Mouse (Mus musculus) lung, embryonic 16.5 days (tissue): ENCODE data around the gene Klhl12. TPM values are rescaled to one million over a fixed set of nuclear protein-coding genes. Genes with fewer than 3 reads are reported as not detected.

ENCODE experiments used
- ATAC-seq: fragments of 200-750 bp; cut with Nextera tagmentation; 2 replicates; pipeline ENCODE4 v1.8.0; 2017; ENCODE audit warnings: low read depth, mild to moderate bottlenecking, moderate library complexity
- H3K27ac ChIP-seq: fragments of 300-500 bp; sonication (generic); 2 replicates; pipeline ENCODE4 v1.5.1; 2014; ENCODE audit warnings: mild to moderate bottlenecking, control low read depth, low read length
- H3K27me3 ChIP-seq: fragments of 300-500 bp; sonication (generic); 2 replicates; pipeline ENCODE4 v1.6.1; 2014; ENCODE audit warnings: low read depth, low read length, mixed read lengths; ENCODE audit not compliant: control insufficient read depth, insufficient read depth
- H3K36me3 ChIP-seq: fragments of 300-500 bp; sonication (generic); 2 replicates; pipeline ENCODE4 v1.6.1; 2014; ENCODE audit warnings: low read length; ENCODE audit not compliant: control insufficient read depth, insufficient read depth
- H3K4me1 ChIP-seq: fragments of 300-500 bp; sonication (generic); replicated peaks from 2 replicates; pipeline ENCODE4 v1.6.1; 2014; ENCODE audit warnings: low read length, mixed read lengths; ENCODE audit not compliant: control insufficient read depth, insufficient read depth
- H3K4me2 ChIP-seq: fragments of 300-500 bp; sonication (generic); 2 replicates; pipeline ENCODE4 v1.6.1; 2014; ENCODE audit warnings: low read depth, low read length, control low read depth
- H3K4me3 ChIP-seq: fragments of 300-500 bp; sonication (generic); 2 replicates; pipeline ENCODE4 v1.5.1; 2014; ENCODE audit warnings: mild to moderate bottlenecking, low read length, control low read depth
- H3K9ac ChIP-seq: fragments of 300-500 bp; sonication (generic); 2 replicates; pipeline ENCODE4 v1.6.1; 2014; ENCODE audit warnings: low read length, control low read depth
- H3K9me3 ChIP-seq: fragments of 300-500 bp; sonication (generic); 2 replicates; pipeline ENCODE4 v1.6.1; 2016; ENCODE audit warnings: low read length; ENCODE audit not compliant: control insufficient read depth
- WGBS: fragments of 180-500 bp; shearing (Covaris S2); extraction: QIAGEN DNeasy Blood & Tissue Kit; methylation state at CpG from one replicate; pipeline ENCODE4 v1.1.7; 2014; 5-methylcytosine and 5-hydroxymethylcytosine counted together
- polyA plus RNA-seq: library from polyadenylated mRNA; unstranded; fragments of >200 nt; fragmentation: Nextera tagmentation; extraction: Ambion mirVana; gene quantifications from 2 replicates; pipeline ENCODE4 v1.2.1, GENCODE M21; 2015

The Klhl12 gene
- 26.8 and 27.5 TPM in 2 replicates for polyA plus RNA-seq

DNA sequence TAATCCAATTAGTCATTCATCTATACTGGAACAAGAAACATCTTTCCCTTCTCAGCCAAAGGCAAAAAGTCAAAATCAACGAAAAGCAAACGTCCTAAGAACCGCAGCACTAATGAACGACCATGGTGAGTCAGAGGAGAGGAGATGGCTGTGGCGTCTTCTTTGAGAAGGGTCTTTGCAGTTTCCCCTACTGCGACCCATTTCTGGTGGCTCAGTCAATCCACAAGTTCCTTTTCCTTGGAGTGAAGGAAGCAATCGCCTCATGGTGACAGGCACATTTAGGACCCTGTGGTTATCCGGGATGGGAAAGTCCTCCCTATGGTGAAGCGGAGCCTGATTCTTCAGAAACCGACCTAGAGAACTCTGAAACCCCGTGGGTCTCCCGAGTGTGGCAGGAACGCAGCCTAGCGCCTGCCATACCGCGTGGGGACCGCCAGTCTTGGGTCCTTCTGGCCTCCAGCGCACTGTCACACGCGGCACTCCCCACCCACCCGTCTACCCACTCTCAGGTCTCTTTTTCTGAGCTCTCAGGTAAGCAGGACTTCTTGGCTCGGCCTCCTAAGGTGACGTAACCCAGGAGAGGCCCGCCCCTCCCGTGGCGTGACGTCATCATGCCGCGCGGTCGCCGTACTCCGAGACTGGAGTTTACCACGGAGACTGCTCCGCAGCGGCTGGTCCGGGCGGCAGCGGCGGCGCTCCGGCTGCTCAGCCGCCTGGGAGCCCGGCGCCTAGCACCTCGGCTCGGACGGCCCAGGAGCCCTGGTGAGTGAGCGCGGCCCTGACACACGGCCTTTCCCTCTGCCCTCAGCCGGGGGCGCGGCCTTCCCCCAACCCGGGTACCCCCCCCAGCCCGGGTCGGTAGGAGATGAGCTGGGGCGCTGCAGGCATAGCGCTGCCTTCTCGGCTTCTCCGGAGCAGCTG, at the start of gene Klhl12:
TSS of gene Klhl12 (plus strand) at position 628 of the 921 bp plus-strand sequence.
- under 1% methylated on average over 56 of the region's 61 CpGs for WGBS
- H3K4me3 ChIP-seq, result peak within 1 kb of the TSS; percentile 84
- peaks cover 3% of the 10 kb centered on the region; the same call in 1 of the 2 replicates for H3K36me3 ChIP-seq
- peak within 1 kb of the TSS; percentile 91 for H3K9ac ChIP-seq
- no peaks in the 10 kb centered on the region for H3K9me3 ChIP-seq
- H3K27me3 ChIP-seq, result no peaks in the 10 kb centered on the region
- peaks cover 4% of the 10 kb centered on the region for H3K4me1 ChIP-seq
- peak within 1 kb of the TSS; percentile 65 for H3K27ac ChIP-seq
- peak; percentile 95 for ATAC-seq
- H3K4me2 ChIP-seq, result peak within 1 kb of the TSS; percentile 80

DNA sequence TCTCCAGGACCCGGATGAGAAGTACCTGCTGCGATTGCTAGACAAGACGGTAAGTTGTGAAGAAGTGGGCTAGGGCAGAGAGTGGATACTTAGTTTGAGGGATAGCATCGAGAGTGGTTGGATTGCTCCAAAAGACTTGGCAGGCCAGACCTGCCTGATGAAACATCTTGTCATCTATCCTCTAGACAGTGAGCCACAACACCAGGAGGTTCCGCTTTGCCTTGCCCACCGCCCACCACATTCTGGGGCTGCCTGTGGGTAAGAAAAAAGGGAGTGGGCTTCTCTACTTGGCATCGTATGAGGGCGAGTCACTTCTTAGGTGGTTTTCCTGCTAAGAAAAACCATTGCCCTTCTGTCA, 48.9 kb upstream of the Klhl12 start:
- Histone ChIP-seq H3K4me1 (peaks cover 10% of the 10 kb centered on the region), H3K27ac (peak overlapping the region; percentile 85), H3K4me3 (peak overlapping the region; percentile 92), H3K9me3 (no peaks in the 10 kb centered on the region), H3K4me2 (peak overlapping the region; percentile 93), H3K27me3 (no peaks in the 10 kb centered on the region), H3K9ac (peak overlapping the region; percentile 89), H3K36me3 (peaks cover 22% of the 10 kb centered on the region)
- WGBS, result 20% methylated on average over 8 of the region's 8 CpGs
- ATAC-seq, result peak; percentile 19

DNA sequence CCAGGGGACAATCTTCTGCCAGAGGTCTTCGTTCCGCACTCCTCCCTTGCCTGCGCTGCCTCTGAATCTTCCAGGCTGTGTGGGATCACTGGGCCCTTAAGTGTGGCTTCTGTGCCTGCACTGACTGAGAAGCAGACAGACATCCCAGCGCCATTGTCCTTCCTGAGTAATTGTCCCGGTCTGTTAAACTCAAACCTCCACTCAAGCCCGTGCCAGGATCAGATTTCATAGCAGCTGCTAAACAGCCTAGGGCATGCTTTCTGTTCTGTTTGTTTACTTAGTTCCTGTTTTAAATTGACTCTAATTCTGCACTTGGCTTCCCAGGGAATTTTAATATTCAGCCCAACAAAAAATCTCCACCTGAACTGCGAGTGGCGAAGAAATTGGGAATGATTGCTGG, 47.3 kb upstream of the Klhl12 start:
- Histone ChIP-seq H3K9me3 (no peaks in the 10 kb centered on the region), H3K4me1 (peaks cover 10% of the 10 kb centered on the region), H3K36me3 (peaks cover 22% of the 10 kb centered on the region), H3K27ac (no peak overlapping the region), H3K4me3 (no peak overlapping the region), H3K9ac (no peak overlapping the region), H3K27me3 (no peaks in the 10 kb centered on the region), H3K4me2 (no peak overlapping the region)
- ATAC-seq, result no peak
- WGBS, result 76% methylated on average over 8 of the region's 8 CpGs

DNA sequence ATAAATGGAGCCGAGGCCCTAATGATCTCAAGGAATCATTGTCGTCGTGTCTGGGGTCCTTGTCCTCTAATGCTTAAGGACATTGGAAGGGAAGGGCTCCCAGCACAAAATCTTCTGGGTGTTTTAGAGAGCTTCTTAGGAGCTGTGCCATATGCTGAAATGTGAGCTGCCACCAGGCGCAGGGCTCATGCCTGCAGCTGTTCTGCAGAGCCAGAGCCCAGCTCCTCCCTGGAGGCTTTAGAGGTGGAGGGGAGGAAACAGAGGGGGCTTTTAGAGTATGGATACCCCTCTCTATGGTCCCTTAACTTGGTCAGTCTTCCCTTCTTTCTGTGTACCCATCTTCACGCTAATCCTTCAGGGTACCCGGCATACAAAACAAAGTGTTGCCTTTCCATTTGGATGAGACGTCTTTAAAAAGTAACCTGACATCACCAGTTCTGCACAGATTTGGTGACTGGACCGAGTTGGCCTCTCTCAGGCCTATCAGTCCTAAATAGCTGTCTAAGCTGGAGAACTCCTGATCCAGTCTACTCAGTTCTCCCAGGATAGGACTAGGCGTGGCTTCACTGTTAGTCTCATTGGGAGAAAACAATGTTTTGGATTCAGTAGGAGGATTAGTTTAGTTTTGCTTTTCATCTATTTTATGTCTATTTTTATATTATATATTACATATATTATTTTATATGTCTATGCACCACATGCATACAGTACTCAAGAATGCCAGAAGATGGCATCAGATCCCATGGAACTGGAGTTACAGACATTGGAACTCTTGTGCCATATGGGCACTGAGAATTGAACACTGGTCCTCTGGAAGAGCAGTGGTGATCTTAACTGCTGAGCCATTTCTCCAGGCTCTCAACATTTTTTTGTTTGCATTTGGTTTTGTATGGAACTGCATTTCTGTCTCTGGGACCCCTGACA, 43.4 kb upstream of the Klhl12 start:
- peaks cover 20% of the 10 kb centered on the region for H3K4me1 ChIP-seq
- no peak overlapping the region for H3K27ac ChIP-seq
- 85% methylated on average over 9 of the region's 9 CpGs for WGBS
- ATAC-seq, result no peak
- H3K36me3 ChIP-seq, result peaks cover 22% of the 10 kb centered on the region
- H3K9ac ChIP-seq, result no peak overlapping the region
- H3K27me3 ChIP-seq, result no peaks in the 10 kb centered on the region
- no peak overlapping the region for H3K4me2 ChIP-seq
- no peak overlapping the region for H3K4me3 ChIP-seq
- H3K9me3 ChIP-seq, result no peaks in the 10 kb centered on the region

DNA sequence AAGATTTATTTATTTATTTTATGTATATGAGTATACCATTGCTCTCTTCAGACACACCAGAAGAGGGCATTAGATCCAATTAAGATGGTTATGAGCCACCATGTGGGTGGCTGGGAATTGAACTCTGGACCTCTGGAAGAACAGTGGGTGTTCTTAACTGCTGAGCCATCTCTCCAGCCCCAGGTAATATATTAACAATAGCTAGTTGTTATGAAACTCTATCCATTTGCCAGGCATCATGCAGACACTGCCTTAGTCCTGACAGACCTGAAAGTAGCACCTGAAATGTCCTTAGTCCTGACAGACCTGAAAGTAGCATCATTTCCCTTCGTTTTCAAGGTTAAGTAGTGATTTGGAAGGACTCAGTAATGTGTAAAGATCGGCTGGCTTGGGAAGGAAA, 41.3 kb upstream of the Klhl12 start:
- Histone ChIP-seq H3K36me3 (peaks cover 9% of the 10 kb centered on the region), H3K27me3 (no peaks in the 10 kb centered on the region), H3K9me3 (no peaks in the 10 kb centered on the region), H3K4me3 (no peak overlapping the region), H3K9ac (peak overlapping the region; percentile 53), H3K4me2 (peak overlapping the region; percentile 74), H3K27ac (peak overlapping the region; percentile 97), H3K4me1 (peaks cover 25% of the 10 kb centered on the region)
- 48% methylated on average over 2 of the region's 2 CpGs for WGBS
- no peak for ATAC-seq

DNA sequence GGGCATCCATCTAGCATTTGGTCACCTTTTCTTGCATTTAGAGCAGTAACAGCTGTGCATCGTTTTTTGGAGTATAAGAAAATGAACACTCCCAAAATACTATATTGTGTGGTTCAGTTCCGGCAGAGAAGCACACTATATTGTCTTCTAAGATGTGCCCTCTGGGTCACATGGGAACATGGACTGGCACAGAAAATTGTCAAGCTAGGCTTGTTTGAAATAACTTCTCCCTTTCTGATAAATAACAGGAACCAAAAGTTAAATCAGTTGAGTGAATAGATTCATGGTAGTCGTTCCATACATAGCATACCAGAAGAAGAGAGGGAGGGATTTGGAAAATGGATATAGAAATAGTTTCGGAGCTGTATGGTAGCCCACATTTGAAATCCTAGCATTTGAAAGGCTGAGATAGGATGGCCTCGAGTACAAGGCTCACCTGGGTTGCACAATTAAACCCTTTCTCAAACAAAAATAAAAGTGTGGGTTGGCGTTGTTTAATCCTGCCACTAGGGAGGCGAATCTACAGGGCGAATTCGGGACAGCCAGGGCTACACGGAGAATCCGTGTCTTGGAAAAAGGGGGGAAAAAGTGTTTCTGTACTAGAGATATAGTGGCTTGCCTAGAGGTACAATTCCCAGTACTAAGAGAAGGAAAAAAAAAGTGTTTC, 40.7 kb upstream of the Klhl12 start:
- Histone ChIP-seq H3K4me3 (peak overlapping the region; percentile 84), H3K27me3 (no peaks in the 10 kb centered on the region), H3K4me1 (peaks cover 31% of the 10 kb centered on the region), H3K36me3 (peaks cover 8% of the 10 kb centered on the region), H3K4me2 (peak overlapping the region; percentile 74), H3K9me3 (no peaks in the 10 kb centered on the region), H3K9ac (peak overlapping the region; percentile 53), H3K27ac (peak overlapping the region; percentile 97)
- ATAC-seq, result peak; percentile 21
- WGBS, result 13% methylated on average over 11 of the region's 11 CpGs

DNA sequence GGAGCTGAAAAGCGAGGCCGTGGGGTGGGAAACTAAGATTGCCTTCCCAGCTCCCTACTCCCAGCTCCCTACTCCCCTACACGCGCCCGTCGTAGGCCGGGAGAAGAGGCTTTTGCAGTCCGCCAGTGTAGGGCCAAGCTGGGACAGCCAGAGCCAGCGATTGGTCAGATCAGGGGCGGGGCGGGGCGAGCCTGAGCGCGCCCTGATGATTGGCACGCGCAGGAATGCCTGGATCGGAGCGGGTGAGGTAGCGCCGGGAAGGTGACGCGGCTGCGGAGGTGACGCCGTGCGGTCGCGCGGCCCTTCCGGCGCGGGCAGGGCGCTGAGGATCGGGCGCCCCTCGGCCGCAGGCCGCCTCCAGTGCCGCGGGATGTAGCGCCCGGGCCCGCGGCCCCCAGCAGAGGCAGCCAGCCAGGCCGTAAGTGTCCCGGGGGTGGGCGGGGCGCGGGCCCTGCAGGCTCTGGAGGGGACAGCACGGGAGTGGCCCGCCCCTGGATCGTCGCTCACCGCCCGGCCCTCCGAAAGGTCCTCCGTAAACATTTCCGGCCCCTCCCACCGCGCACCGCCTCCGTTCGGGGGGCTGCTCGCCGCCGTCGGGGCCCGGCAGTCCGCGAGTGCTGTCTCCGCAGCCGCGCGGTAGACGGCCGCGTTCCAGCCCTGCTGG, 40.0 kb upstream of the Klhl12 start, which contains the start of gene Adipor1:
TSS of gene Adipor1 (plus strand) at position 211 of the 664 bp plus-strand sequence.
- Histone ChIP-seq H3K4me1 (peaks cover 36% of the 10 kb centered on the region), H3K9me3 (no peaks in the 10 kb centered on the region)
- peak; percentile 99 for ATAC-seq

DNA sequence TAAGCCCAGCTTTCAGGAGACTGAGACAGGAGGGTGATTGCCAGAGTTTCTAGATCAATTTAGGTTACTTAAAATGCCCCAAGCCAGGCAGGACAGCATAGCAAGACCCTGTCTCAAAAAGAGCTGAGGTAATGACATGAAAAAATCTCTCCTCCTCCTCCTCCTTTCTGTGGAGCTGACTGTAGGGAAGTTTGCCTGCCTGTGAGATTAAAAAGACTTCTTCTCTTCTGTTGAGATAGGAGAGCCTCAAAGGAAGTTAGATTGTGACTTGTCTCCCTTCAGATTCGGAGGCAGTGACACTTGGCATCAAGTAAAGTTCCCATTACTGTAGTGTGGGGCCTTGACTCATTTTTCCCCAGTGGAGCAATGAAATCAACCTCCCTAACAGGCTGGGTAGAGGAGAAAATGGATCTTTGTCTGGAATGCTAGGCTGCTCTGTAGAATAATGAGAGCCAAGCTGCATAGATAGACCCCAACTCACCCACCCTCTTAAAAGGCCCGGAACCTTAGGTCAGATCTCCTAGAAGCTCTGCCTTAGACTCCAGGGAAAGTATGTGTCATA, 36.8 kb upstream of the Klhl12 start:
- Histone ChIP-seq H3K27me3 (no peaks in the 10 kb centered on the region), H3K9ac (no peak overlapping the region), H3K4me1 (peaks cover 39% of the 10 kb centered on the region), H3K9me3 (no peaks in the 10 kb centered on the region), H3K4me2 (no peak overlapping the region), H3K27ac (no peak overlapping the region; the same call in 1 of the 2 replicates), H3K4me3 (no peak overlapping the region), H3K36me3 (peaks cover 4% of the 10 kb centered on the region)
- ATAC-seq, result no peak
- 67% methylated on average over 2 of the region's 2 CpGs for WGBS

More for the DNA sequence above, 40.0 kb upstream of the Klhl12 start, which contains the start of gene Adipor1:
- WGBS, result 0% methylated on average over 73 of the region's 77 CpGs
- Histone ChIP-seq H3K27me3 (no peaks in the 10 kb centered on the region), H3K9ac (peak within 1 kb of the TSS; percentile 87), H3K27ac (peak within 1 kb of the TSS; percentile 97), H3K4me2 (peak within 1 kb of the TSS; percentile 74), H3K4me3 (peak within 1 kb of the TSS; percentile 84), H3K36me3 (peaks cover 6% of the 10 kb centered on the region)
